Mouse (Mus musculus) brain, embryonic 14.5 days (tissue): Measurements from ENCODE around the gene Gabrb1.

ENCODE experiments used
- CTCF ChIP-seq: fragments of 200-500 bp; IDR thresholded peaks from 2 replicates; pipeline ENCODE4 v1.5.1; 2012; ENCODE audit warnings: inconsistent platforms, mild to moderate bottlenecking, moderate library complexity, borderline replicate concordance; ENCODE audit not compliant: insufficient read depth, insufficient read length; ENCODE audit errors: extremely low read depth
- POLR2A ChIP-seq: fragments of 200-500 bp; IDR thresholded peaks from 2 replicates; pipeline ENCODE4 v1.6.1; 2012; ENCODE audit warnings: mild to moderate bottlenecking, inconsistent platforms, borderline replicate concordance; ENCODE audit not compliant: poor library complexity, insufficient read depth, insufficient read length, severe bottlenecking; ENCODE audit errors: extremely low read depth

- no peak for TF ChIP-seq CTCF
- TF ChIP-seq POLR2A: no peak
Measured at GRCm38 (mm10) chr5:72003811-72004435, 346.0 kb downstream of the Gabrb1 start.
